Mouse (Mus musculus) heart, embryonic 14.5 days (tissue): ENCODE measurements around the gene Tnfrsf21. TPM values are rescaled to one million over a fixed set of nuclear protein-coding genes. Genes with fewer than 3 reads are reported as not detected.

ENCODE experiments used
- ATAC-seq: fragments of 200-750 bp; cut with Nextera tagmentation; 2 replicates; pipeline ENCODE4 v1.8.0; 2017; ENCODE audit warnings: low read depth, moderate TSS enrichment; ENCODE audit not compliant: insufficient number of reproducible peaks, insufficient read depth, low FRiP score
- H3K27ac ChIP-seq, 2 experiments: fragments of 200-500 bp in 1 of 2; fragments of 300-500 bp in 1 of 2; sonication (generic) in 1 of 2; replicated peaks in 1 of 2; 2 replicates each; pipeline ENCODE4 v1.5.1; 2012 to 2014; ENCODE audit warnings: low read depth in 2 of 2, low read length in 2 of 2, control low read depth in 1 of 2, mild to moderate bottlenecking in 1 of 2, mixed read lengths in 1 of 2; ENCODE audit not compliant: control insufficient read depth in 1 of 2, insufficient read depth in 1 of 2
- H3K27me3 ChIP-seq: fragments of 300-500 bp; sonication (generic); 2 replicates; pipeline ENCODE4 v1.6.1; 2014; ENCODE audit warnings: mild to moderate bottlenecking, low read length, control low read depth; ENCODE audit not compliant: control insufficient read depth, insufficient read depth
- H3K36me3 ChIP-seq: fragments of 300-500 bp; sonication (generic); 2 replicates; pipeline ENCODE4 v1.6.1; 2014; ENCODE audit warnings: mild to moderate bottlenecking, control low read depth, low read length, mixed read lengths; ENCODE audit not compliant: control insufficient read depth, insufficient read depth
- H3K4me1 ChIP-seq, 2 experiments: fragments of 200-500 bp in 1 of 2; fragments of 300-500 bp in 1 of 2; sonication (generic) in 1 of 2; 2 replicates each; pipeline ENCODE4 v1.6.1; 2012 to 2014; ENCODE audit warnings: low read length in 2 of 2, control low read depth in 1 of 2, mixed read lengths in 1 of 2; ENCODE audit not compliant: control insufficient read depth in 2 of 2, insufficient read depth in 2 of 2
- H3K4me2 ChIP-seq: fragments of 300-500 bp; sonication (generic); 2 replicates; pipeline ENCODE4 v1.6.1; 2014; ENCODE audit warnings: mild to moderate bottlenecking, low read length
- H3K4me3 ChIP-seq, 2 experiments: fragments of 200-500 bp in 1 of 2; fragments of 300-500 bp in 1 of 2; sonication (generic) in 1 of 2; 2 replicates each; pipeline ENCODE4 v1.5.1; 2012 to 2014; ENCODE audit warnings: low read length in 2 of 2, mild to moderate bottlenecking in 2 of 2, control low read depth in 1 of 2, low read depth in 1 of 2, moderate library complexity in 1 of 2; ENCODE audit not compliant: control insufficient read depth in 1 of 2, insufficient read depth in 1 of 2
- H3K9ac ChIP-seq: fragments of 300-500 bp; sonication (generic); 2 replicates; pipeline ENCODE4 v1.6.1; 2014; ENCODE audit warnings: mild to moderate bottlenecking, low read length
- H3K9me3 ChIP-seq: fragments of 300-500 bp; sonication (generic); 2 replicates; pipeline ENCODE4 v1.6.1; 2016; ENCODE audit warnings: low read length, control low read depth; ENCODE audit not compliant: control insufficient read depth
- WGBS: fragments of 180-500 bp; shearing (Covaris S2); extraction: QIAGEN DNeasy Blood & Tissue Kit; methylation state at CpG from one replicate; pipeline ENCODE4 v1.1.7; 2014; 5-methylcytosine and 5-hydroxymethylcytosine counted together
- polyA plus RNA-seq: library from polyadenylated mRNA; unstranded; fragments of >200 nt; fragmentation: Nextera tagmentation; extraction: Ambion mirVana; gene quantifications from 2 replicates; pipeline ENCODE4 v1.2.1, GENCODE M21; 2014

Gene Tnfrsf21
- polyA plus RNA-seq, 1 experiment from 2014 or later, result 9.6 TPM

GRCm38 (mm10) chr17:43036058-43036757 is 19.9 kb downstream of the Tnfrsf21 start:
- H3K4me2 ChIP-seq, result no peak overlapping the region
- H3K9me3 ChIP-seq, result no peaks in the 10 kb centered on the region
- H3K4me3 ChIP-seq, result no peak overlapping the region
- H3K36me3 ChIP-seq, result peaks cover 10% of the 10 kb centered on the region; the same call in 1 of the 2 replicates
- no peak overlapping the region for H3K9ac ChIP-seq
- H3K27me3 ChIP-seq, result no peaks in the 10 kb centered on the region
- 79% methylated on average over 10 of the region's 10 CpGs for WGBS
- ATAC-seq, result no peak
- H3K4me1 ChIP-seq, result no peaks in the 10 kb centered on the region
- H3K27ac ChIP-seq, result no peak overlapping the region

GRCm38 (mm10) chr17:43040571-43040970 is 24.2 kb downstream of the Tnfrsf21 start:
- ATAC-seq, result no peak
- H3K27me3 ChIP-seq, result no peaks in the 10 kb centered on the region
- WGBS, result 76% methylated on average over 3 of the region's 3 CpGs

DNA sequence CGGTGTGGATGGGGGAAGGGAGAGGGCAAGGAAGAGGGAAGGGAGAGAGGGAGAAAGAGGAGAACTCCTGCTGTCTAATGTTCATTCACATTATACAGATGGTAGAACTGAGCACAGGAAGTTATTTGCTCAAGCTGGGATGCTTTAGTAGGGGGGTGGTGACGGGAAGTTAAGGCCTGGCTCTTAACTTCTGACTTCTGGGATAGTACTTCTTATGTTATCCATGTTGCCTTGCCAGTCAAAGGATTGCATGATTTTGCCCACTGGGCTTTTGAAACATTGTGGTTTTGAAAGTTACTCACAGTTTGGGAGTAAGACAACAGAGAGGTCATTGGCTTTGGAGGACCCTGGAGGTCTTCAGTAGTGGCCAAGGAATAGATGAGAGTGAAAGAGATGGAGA is 34.3 kb downstream of the Tnfrsf21 start:
- no peaks in the 10 kb centered on the region for H3K27me3 ChIP-seq
- no peak overlapping the region for H3K27ac ChIP-seq
- no peaks in the 10 kb centered on the region for H3K4me1 ChIP-seq
- no peak overlapping the region for H3K9ac ChIP-seq
- no peaks in the 10 kb centered on the region for H3K9me3 ChIP-seq
- no peak overlapping the region for H3K4me3 ChIP-seq
- no peak for ATAC-seq
- WGBS, result 94% methylated on average over 2 of the region's 2 CpGs
- no peaks in the 10 kb centered on the region for H3K36me3 ChIP-seq
- H3K4me2 ChIP-seq, result no peak overlapping the region

More at GRCm38 (mm10) chr17:43040571-43040970, 24.2 kb downstream of the Tnfrsf21 start:
- Histone ChIP-seq H3K9me3 (no peaks in the 10 kb centered on the region), H3K4me2 (no peak overlapping the region), H3K4me1 (no peaks in the 10 kb centered on the region), H3K4me3 (no peak overlapping the region), H3K36me3 (peaks cover 10% of the 10 kb centered on the region; the same call in 1 of the 2 replicates), H3K9ac (no peak overlapping the region), H3K27ac (no peak overlapping the region)

DNA sequence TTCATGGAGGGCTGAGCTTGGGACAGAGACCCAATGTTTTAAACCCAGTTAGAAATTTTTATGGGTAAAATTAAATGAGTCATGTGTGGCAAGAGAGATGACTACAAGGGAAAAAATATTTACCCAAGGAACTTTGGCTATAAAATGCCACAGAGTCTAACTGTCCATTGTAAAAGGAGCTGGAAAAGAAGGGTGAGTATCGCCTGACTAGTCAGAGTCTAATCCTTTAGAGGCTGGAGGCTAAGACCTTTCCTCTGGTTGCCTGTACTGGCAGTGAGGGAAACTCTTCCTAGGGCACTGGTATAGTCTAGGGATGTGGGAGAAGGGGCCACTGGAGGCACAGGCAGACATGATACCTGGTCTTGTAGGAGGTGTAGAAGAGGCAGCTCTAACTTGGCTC is 36.4 kb downstream of the Tnfrsf21 start:
- WGBS, result 93% methylated on average over 1 of the region's 1 CpGs
- Histone ChIP-seq H3K27ac (no peak overlapping the region), H3K9me3 (no peaks in the 10 kb centered on the region), H3K9ac (no peak overlapping the region), H3K27me3 (no peaks in the 10 kb centered on the region), H3K4me2 (no peak overlapping the region), H3K4me3 (no peak overlapping the region), H3K4me1 (no peaks in the 10 kb centered on the region), H3K36me3 (no peaks in the 10 kb centered on the region)
- no peak for ATAC-seq

DNA sequence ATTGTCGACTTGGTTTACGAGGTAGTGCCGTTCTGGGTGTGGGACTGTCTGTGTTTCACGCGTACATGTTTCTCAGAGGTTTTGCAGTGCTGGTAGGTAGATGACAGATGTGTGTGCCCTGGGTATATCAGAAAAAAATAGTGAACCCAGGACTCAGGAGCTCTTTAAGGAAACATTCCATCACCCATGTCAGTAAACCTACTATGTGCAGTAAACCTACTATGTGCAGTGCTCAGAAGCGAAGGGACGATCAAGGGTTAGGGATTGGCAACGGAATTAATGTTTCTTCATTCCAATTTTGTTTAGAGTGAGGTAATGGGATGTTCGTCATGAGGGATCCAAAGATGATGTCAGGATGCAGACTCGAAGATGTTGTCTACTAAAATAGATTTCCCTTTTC is 37.6 kb downstream of the Tnfrsf21 start:
- 90% methylated on average over 10 of the region's 10 CpGs for WGBS

GRCm38 (mm10) chr17:43058277-43059025 is 42.1 kb downstream of the Tnfrsf21 start:
- 0 out of 2 replicates have a peak overlapping the region, but pooled peaks have one; percentile 10 for H3K4me2 ChIP-seq
- H3K27me3 ChIP-seq, result no peaks in the 10 kb centered on the region
- H3K9ac ChIP-seq, result no peak overlapping the region
- H3K27ac ChIP-seq, result no peak overlapping the region
- WGBS, result 26% methylated on average over 11 of the region's 11 CpGs
- no peaks in the 10 kb centered on the region for H3K4me1 ChIP-seq
- ATAC-seq, result no peak
- no peaks in the 10 kb centered on the region for H3K9me3 ChIP-seq
- H3K36me3 ChIP-seq, result no peaks in the 10 kb centered on the region
- H3K4me3 ChIP-seq, result no peak overlapping the region

More for the DNA sequence above, 37.6 kb downstream of the Tnfrsf21 start:
- H3K9ac ChIP-seq, result no peak overlapping the region
- no peaks in the 10 kb centered on the region for H3K36me3 ChIP-seq
- H3K4me1 ChIP-seq, result no peaks in the 10 kb centered on the region
- no peaks in the 10 kb centered on the region for H3K9me3 ChIP-seq
- no peak overlapping the region for H3K27ac ChIP-seq
- H3K4me2 ChIP-seq, result no peak overlapping the region
- no peak for ATAC-seq
- no peak overlapping the region for H3K4me3 ChIP-seq
- H3K27me3 ChIP-seq, result no peaks in the 10 kb centered on the region

DNA sequence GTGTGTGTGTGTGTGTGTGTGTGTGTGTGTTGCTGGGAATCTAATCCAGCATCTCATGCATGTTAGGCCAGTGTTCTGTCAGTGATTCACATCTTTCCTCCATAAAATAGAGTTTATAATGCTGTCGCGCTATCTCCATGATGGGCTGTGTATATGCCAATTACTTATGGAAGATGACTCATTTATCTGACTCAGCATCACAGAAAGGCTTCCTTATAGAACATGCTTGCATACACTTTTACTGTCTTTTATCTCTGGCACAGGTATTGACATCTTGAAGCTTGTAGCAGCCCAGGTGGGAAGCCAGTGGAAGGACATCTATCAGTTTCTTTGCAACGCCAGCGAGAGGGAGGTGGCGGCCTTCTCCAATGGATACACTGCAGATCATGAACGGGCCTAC is 48.4 kb downstream of the Tnfrsf21 start:
- Histone ChIP-seq H3K4me1 (no peaks in the 10 kb centered on the region), H3K9me3 (no peaks in the 10 kb centered on the region)
- WGBS, result 91% methylated on average over 6 of the region's 6 CpGs

More for the DNA sequence above, 48.4 kb downstream of the Tnfrsf21 start:
- ATAC-seq, result no peak
- H3K4me3 ChIP-seq, result no peak overlapping the region
- no peak overlapping the region for H3K9ac ChIP-seq
- H3K4me2 ChIP-seq, result no peak overlapping the region
- H3K36me3 ChIP-seq, result 0 out of 2 replicates have a peak, but pooled peaks cover 4% of the 10 kb centered on the region
- H3K27me3 ChIP-seq, result no peaks in the 10 kb centered on the region
- no peak overlapping the region for H3K27ac ChIP-seq
